Mouse (Mus musculus) G1E (cell line): Measurements from ENCODE around the gene Dnah17. TPM values are rescaled to one million over a fixed set of nuclear protein-coding genes. Genes with fewer than 3 reads are reported as not detected.

Experiments
- ATAC-seq: 2 replicates; pipeline ENCODE4 v1.8.0; 2016; ENCODE audit warnings: mild to moderate bottlenecking; ENCODE audit not compliant: insufficient number of reproducible peaks, poor library complexity, low FRiP score, severe bottlenecking; ENCODE audit errors: extremely low read depth
- DNase-seq: peaks from one replicate; pipeline ENCODE4 v3.0.0; 2012; ENCODE audit warnings: low spot score
- H3K27me3 ChIP-seq: 2 replicates; pipeline ENCODE4 v1.6.1; 2012; ENCODE audit warnings: mild to moderate bottlenecking, low read length, inconsistent platforms; ENCODE audit not compliant: insufficient read depth
- H3K36me3 ChIP-seq: replicated peaks from 2 replicates; pipeline ENCODE3; 2012; ENCODE audit warnings: mild to moderate bottlenecking, inconsistent platforms
- H3K4me1 ChIP-seq: 2 replicates; pipeline ENCODE4 v1.6.1; 2012; ENCODE audit warnings: low read depth, low read length, inconsistent platforms, mixed read lengths; ENCODE audit not compliant: insufficient read depth
- H3K4me3 ChIP-seq: 2 replicates; pipeline ENCODE4 v1.5.1; 2012; ENCODE audit warnings: low read depth, mild to moderate bottlenecking, inconsistent platforms, low read length, moderate library complexity, mixed read lengths
- H3K9me3 ChIP-seq: replicated peaks from 2 replicates; pipeline ENCODE4 v1.6.1; 2012; ENCODE audit warnings: inconsistent platforms
- CTCF ChIP-seq: IDR thresholded peaks from 2 replicates; pipeline ENCODE4 v1.5.1; 2012; ENCODE audit warnings: low read depth, low read length, inconsistent platforms, mixed read lengths
- GATA1 ChIP-seq: IDR thresholded peaks from 2 replicates; pipeline ENCODE4 v1.6.1; 2012; ENCODE audit warnings: borderline replicate concordance, low read length, inconsistent platforms, mixed read lengths
- GATA2 ChIP-seq: IDR thresholded peaks from 2 replicates; pipeline ENCODE4 v1.6.1; 2012; ENCODE audit warnings: low read depth, low read length, inconsistent platforms, borderline replicate concordance
- POLR2AphosphoS5 ChIP-seq: IDR thresholded peaks from 2 replicates; pipeline ENCODE4 v1.6.1; 2012; ENCODE audit warnings: low read depth, low read length, inconsistent platforms; ENCODE audit not compliant: insufficient replicate concordance
- TAL1 ChIP-seq: conservative IDR thresholded peaks from 2 replicates; pipeline ENCODE4 v1.6.1; 2012; ENCODE audit warnings: low read depth, low read length, inconsistent platforms, mixed read lengths
- polyA plus RNA-seq: library from polyadenylated mRNA; stranded (reverse); fragments of >175 nt; gene quantifications from 2 replicates; pipeline ENCODE4 v1.2.3, GENCODE M21; 2012
- total RNA-seq, 2 experiments: library from RNA; stranded (forward) in 1 of 2; stranded (reverse) in 1 of 2; fragments of 200-1000 nt in 1 of 2; fragments of >200 nt in 1 of 2; fragmentation: Nextera tagmentation in 1 of 2; gene quantifications; 2 replicates each; pipeline ENCODE4 v1.2.3; 2014 to 2017

The Dnah17 gene
- total and polyA plus RNA-seq, 3 experiments: 0.11 TPM; not detected in 2

DNA sequence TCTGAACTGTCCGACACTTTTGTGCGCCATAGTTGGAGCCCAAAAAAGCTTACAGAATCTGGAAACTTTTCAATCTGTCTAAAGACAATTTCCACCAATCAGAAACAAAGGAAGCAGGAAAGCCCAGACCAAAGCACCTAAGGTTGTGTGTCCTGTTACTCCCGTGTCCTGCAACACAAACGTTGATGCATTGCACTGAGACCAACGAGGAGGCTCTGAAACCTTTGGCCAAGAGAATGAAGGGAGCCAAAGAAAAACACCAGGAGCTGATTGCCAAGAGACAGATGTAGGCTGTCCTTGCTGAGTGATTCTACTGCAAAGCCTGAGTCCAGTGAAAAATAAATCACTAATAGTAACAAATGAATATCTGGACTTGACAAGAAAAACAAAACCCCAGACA, 156.9 kb downstream of the Dnah17 start:
- peaks cover 18% of the 10 kb centered on the region for H3K4me1 ChIP-seq
- H3K4me3 ChIP-seq: no peak overlapping the region
- peaks cover 66% of the 10 kb centered on the region for H3K27me3 ChIP-seq
- TF ChIP-seq TAL1 (no peak), GATA2 (no peak), POLR2AphosphoS5 (no peak), GATA1 (no peak)
- no peaks in the 10 kb centered on the region for H3K9me3 ChIP-seq
- DNase-seq (no peak), ATAC-seq (no peak)
- H3K36me3 ChIP-seq: no peaks in the 10 kb centered on the region

DNA sequence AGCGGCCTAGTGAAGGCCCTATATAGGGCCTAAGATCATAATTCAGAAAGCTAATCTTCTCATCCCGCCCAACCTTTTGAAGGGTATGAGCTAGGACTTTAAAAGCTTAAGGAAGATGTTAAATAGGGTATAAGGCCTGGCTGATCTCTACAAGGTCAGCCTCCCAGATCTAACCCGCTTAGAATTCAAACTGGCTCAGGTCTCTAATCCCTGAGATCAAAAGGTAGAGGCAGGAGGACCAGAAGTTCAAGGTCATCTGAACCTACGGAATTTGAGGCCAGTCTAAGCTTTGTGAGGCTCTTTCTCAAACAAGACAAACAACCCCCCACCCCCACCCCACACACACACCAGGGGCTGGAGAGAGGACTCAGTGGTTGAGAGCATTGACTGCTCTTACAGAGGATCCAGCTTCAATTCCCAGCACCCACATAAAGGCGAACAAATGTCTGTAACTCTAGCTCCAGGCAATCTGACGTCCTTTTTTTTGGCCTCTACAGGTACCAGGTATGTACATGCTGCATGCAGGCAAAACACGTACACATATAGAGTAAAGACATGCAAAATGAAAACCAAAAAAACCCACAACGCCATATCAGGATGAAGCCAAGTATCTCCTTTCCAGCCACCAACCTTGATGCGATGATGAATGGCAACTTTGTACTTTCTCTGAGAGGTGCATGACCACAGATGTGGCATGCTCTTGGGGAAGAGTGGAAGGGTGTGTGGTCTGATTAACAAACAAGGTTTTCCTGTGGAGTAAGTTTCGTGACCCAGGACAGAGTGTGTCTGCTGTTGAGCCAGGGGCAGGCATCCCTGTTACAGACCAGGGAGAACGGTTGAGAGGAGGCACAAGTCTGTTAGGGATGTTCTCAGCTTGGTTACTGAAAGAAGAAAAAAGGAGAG, 157.5 kb downstream of the Dnah17 start:
- peaks cover 4% of the 10 kb centered on the region for H3K9me3 ChIP-seq
- no peak for DNase-seq
- peaks cover 3% of the 10 kb centered on the region for H3K36me3 ChIP-seq
- ATAC-seq: no peak
- H3K4me3 ChIP-seq: no peak overlapping the region
- H3K4me1 ChIP-seq: peaks cover 24% of the 10 kb centered on the region
- TF ChIP-seq GATA1: no peak
- no peak for TF ChIP-seq POLR2AphosphoS5
- no peak for TF ChIP-seq TAL1
- TF ChIP-seq GATA2: no peak
- TF ChIP-seq CTCF: no peak
- H3K27me3 ChIP-seq: peaks cover 66% of the 10 kb centered on the region

Other genes starting within 250 kb of the Dnah17 start
- 1.3 TPM in 1 of 2 replicates, not detected in the other for gene Socs3, start 160.6 kb downstream of the Dnah17 start, total RNA-seq (2014; fragmentation: Nextera tagmentation)
- gene Socs3, start 160.6 kb downstream of the Dnah17 start, total RNA-seq (2017): 3.8 and 5.6 TPM in 2 replicates
- gene Socs3, start 160.6 kb downstream of the Dnah17 start, polyA plus RNA-seq: 2.5 and 2.9 TPM in 2 replicates
- 9.7 and 10.0 TPM in 2 replicates for gene Pgs1, start 144.3 kb downstream of the Dnah17 start, total RNA-seq (2014; fragmentation: Nextera tagmentation)
- gene Pgs1, start 144.3 kb downstream of the Dnah17 start, total RNA-seq (2017): 17.6 and 18.8 TPM in 2 replicates
- gene Pgs1, start 144.3 kb downstream of the Dnah17 start, polyA plus RNA-seq: 36.9 and 37.6 TPM in 2 replicates
- gene Cyth1, start 118.0 kb upstream of the Dnah17 start, total RNA-seq (2014; fragmentation: Nextera tagmentation): 4.0 and 4.5 TPM in 2 replicates
- gene Cyth1, start 118.0 kb upstream of the Dnah17 start, total RNA-seq (2017): 7.1 and 7.7 TPM in 2 replicates
- 2.7 and 3.1 TPM in 2 replicates for gene Cyth1, start 118.0 kb upstream of the Dnah17 start, polyA plus RNA-seq
- gene Usp36, start 159.6 kb upstream of the Dnah17 start, total RNA-seq (2014; fragmentation: Nextera tagmentation): 27.1 and 36.5 TPM in 2 replicates
- gene Usp36, start 159.6 kb upstream of the Dnah17 start, total RNA-seq (2017): 6.2 and 8.0 TPM in 2 replicates
- 55.1 and 60.6 TPM in 2 replicates for gene Usp36, start 159.6 kb upstream of the Dnah17 start, polyA plus RNA-seq
- not detected in 2 replicates for gene Cep295nl, start 211.9 kb upstream of the Dnah17 start, total RNA-seq (2014; fragmentation: Nextera tagmentation)
- 0.11 TPM in 1 of 2 replicates, not detected in the other for gene Cep295nl, start 211.9 kb upstream of the Dnah17 start, total RNA-seq (2017)
- not detected in 2 replicates for gene Cep295nl, start 211.9 kb upstream of the Dnah17 start, polyA plus RNA-seq
- not detected in 2 replicates for gene Timp2, start 225.1 kb upstream of the Dnah17 start, total RNA-seq (2014; fragmentation: Nextera tagmentation)
- 0.06 TPM in 1 of 2 replicates, not detected in the other for gene Timp2, start 225.1 kb upstream of the Dnah17 start, total RNA-seq (2017)
- not detected in 2 replicates for gene Timp2, start 225.1 kb upstream of the Dnah17 start, polyA plus RNA-seq